Mouse (Mus musculus) midbrain, embryonic 11.5 days (tissue): ENCODE measurements at regions not wholly inside any gene's neighbourhood (a gene's known extent, or its start where the extent isn't known, plus 50 kb on each side); places are given as distances from the start of the nearest gene placed in this dataset.

Source experiments
- ATAC-seq: fragments of 200-750 bp; cut with Nextera tagmentation; 2 replicates; pipeline ENCODE4 v1.8.0; 2017; ENCODE audit warnings: moderate TSS enrichment, moderate library complexity; ENCODE audit not compliant: low FRiP score
- DNase-seq: peaks from one replicate; pipeline ENCODE4 v3.0.0; 2015; ENCODE audit warnings: low spot score; ENCODE audit errors: missing footprints
- H3K27ac ChIP-seq: fragments of 300-500 bp; sonication (generic); 2 replicates; pipeline ENCODE4 v1.5.1; 2014; ENCODE audit warnings: low read depth, low read length
- H3K27me3 ChIP-seq: fragments of 300-500 bp; sonication (generic); 2 replicates; pipeline ENCODE4 v1.6.1; 2014; ENCODE audit warnings: mild to moderate bottlenecking, low read length, moderate library complexity, mixed read lengths; ENCODE audit not compliant: control insufficient read depth, insufficient read depth
- H3K36me3 ChIP-seq: fragments of 300-500 bp; sonication (generic); 2 replicates; pipeline ENCODE4 v1.6.1; 2014; ENCODE audit warnings: mild to moderate bottlenecking, low read length, moderate library complexity, mixed read lengths; ENCODE audit not compliant: control insufficient read depth, insufficient read depth
- H3K4me1 ChIP-seq: fragments of 300-500 bp; sonication (generic); 2 replicates; pipeline ENCODE4 v1.6.1; 2014; ENCODE audit warnings: low read length; ENCODE audit not compliant: control insufficient read depth, insufficient read depth
- H3K4me2 ChIP-seq: fragments of 300-500 bp; sonication (generic); 2 replicates; pipeline ENCODE4 v1.6.1; 2014; ENCODE audit warnings: mild to moderate bottlenecking, moderate library complexity
- H3K4me3 ChIP-seq: fragments of 300-500 bp; sonication (generic); 2 replicates; pipeline ENCODE4 v1.5.1; 2014; ENCODE audit warnings: low read depth, low read length
- H3K9ac ChIP-seq: fragments of 300-500 bp; sonication (generic); 2 replicates; pipeline ENCODE4 v1.6.1; 2014; ENCODE audit warnings: low read length
- H3K9me3 ChIP-seq: fragments of 300-500 bp; sonication (generic); 2 replicates; pipeline ENCODE4 v1.6.1; 2016; ENCODE audit warnings: low read length; ENCODE audit not compliant: control insufficient read depth
- WGBS: fragments of 180-500 bp; shearing (Covaris S2); extraction: QIAGEN DNeasy Blood & Tissue Kit; methylation state at CpG from one replicate; pipeline ENCODE4 v1.1.7; 2014; 5-methylcytosine and 5-hydroxymethylcytosine counted together

- H3K9me3 ChIP-seq, result no peaks in the 10 kb centered on the region
Measured at GRCm38 (mm10) chr6:140984249-140984648, 255.2 kb downstream of the Gm11077 start.

GRCm38 (mm10) chr6:140993643-140994580 is 255.2 kb upstream of the Pde3a start:
- WGBS, result 72% methylated on average over 13 of the region's 13 CpGs
- no peak overlapping the region for H3K27ac ChIP-seq
- ATAC-seq, result peak; percentile 33

More at GRCm38 (mm10) chr6:140984249-140984648, 255.2 kb downstream of the Gm11077 start:
- Histone ChIP-seq H3K27ac (no peak overlapping the region), H3K4me3 (no peak overlapping the region), H3K36me3 (no peaks in the 10 kb centered on the region), H3K9ac (no peak overlapping the region), H3K27me3 (no peaks in the 10 kb centered on the region), H3K4me1 (no peaks in the 10 kb centered on the region), H3K4me2 (no peak overlapping the region)
- ATAC-seq, result no peak
- 93% methylated on average over 7 of the region's 7 CpGs for WGBS
- no peak for DNase-seq

GRCm38 (mm10) chr6:140995340-140996135 is 253.5 kb upstream of the Pde3a start:
- peak; percentile 93 for DNase-seq
- WGBS, result 39% methylated on average over 14 of the region's 14 CpGs
- Histone ChIP-seq H3K4me3 (no peak overlapping the region), H3K9me3 (peaks cover 6% of the 10 kb centered on the region; the same call in 1 of the 2 replicates), H3K4me2 (no peak overlapping the region), H3K4me1 (peaks cover 4% of the 10 kb centered on the region; the same call in 1 of the 2 replicates), H3K27me3 (no peaks in the 10 kb centered on the region), H3K9ac (no peak overlapping the region), H3K36me3 (no peaks in the 10 kb centered on the region), H3K27ac (no peak overlapping the region)
- peak; percentile 85 for ATAC-seq

More at GRCm38 (mm10) chr6:140993643-140994580, 255.2 kb upstream of the Pde3a start:
- H3K9ac ChIP-seq, result no peak overlapping the region
- peak; percentile 87 for DNase-seq
- H3K27me3 ChIP-seq, result no peaks in the 10 kb centered on the region
- H3K4me2 ChIP-seq, result no peak overlapping the region
- no peak overlapping the region for H3K4me3 ChIP-seq
- H3K9me3 ChIP-seq, result peaks cover 6% of the 10 kb centered on the region; the same call in 1 of the 2 replicates
- H3K36me3 ChIP-seq, result no peaks in the 10 kb centered on the region
- H3K4me1 ChIP-seq, result peaks cover 4% of the 10 kb centered on the region; the same call in 1 of the 2 replicates

- DNase-seq (no peak), ATAC-seq (no peak)
- H3K4me2 ChIP-seq, result no peak overlapping the region
- H3K9me3 ChIP-seq, result peaks cover 6% of the 10 kb centered on the region; the same call in 1 of the 2 replicates
- no peak overlapping the region for H3K9ac ChIP-seq
- no peak overlapping the region for H3K4me3 ChIP-seq
- no peak overlapping the region for H3K27ac ChIP-seq
- no peaks in the 10 kb centered on the region for H3K27me3 ChIP-seq
- H3K4me1 ChIP-seq, result peaks cover 4% of the 10 kb centered on the region; the same call in 1 of the 2 replicates
- 87% methylated on average over 7 of the region's 7 CpGs for WGBS
- no peaks in the 10 kb centered on the region for H3K36me3 ChIP-seq
Measured at GRCm38 (mm10) chr6:140998069-140998468, 251.0 kb upstream of the Pde3a start.

- Histone ChIP-seq H3K9me3 (peaks cover 6% of the 10 kb centered on the region; the same call in 1 of the 2 replicates), H3K27ac (no peak overlapping the region), H3K27me3 (no peaks in the 10 kb centered on the region), H3K36me3 (no peaks in the 10 kb centered on the region), H3K4me3 (no peak overlapping the region), H3K4me2 (no peak overlapping the region), H3K9ac (no peak overlapping the region), H3K4me1 (no peaks in the 10 kb centered on the region)
- 71% methylated on average over 2 of the region's 2 CpGs for WGBS
- DNase-seq, result peak; percentile 28
- no peak for ATAC-seq
Measured at GRCm38 (mm10) chr6:141000552-141000951, 248.5 kb upstream of the Pde3a start.

- no peak for DNase-seq
- ATAC-seq, result no peak
- Histone ChIP-seq H3K27ac (no peak overlapping the region), H3K36me3 (no peaks in the 10 kb centered on the region), H3K4me3 (no peak overlapping the region), H3K27me3 (no peaks in the 10 kb centered on the region), H3K4me1 (no peaks in the 10 kb centered on the region), H3K4me2 (no peak overlapping the region), H3K9me3 (peaks cover 6% of the 10 kb centered on the region; the same call in 1 of the 2 replicates), H3K9ac (no peak overlapping the region)
- WGBS, result 84% methylated on average over 3 of the region's 3 CpGs
Measured at GRCm38 (mm10) chr6:141001306-141001705, 247.8 kb upstream of the Pde3a start.

GRCm38 (mm10) chr6:141015055-141015681 is 233.9 kb upstream of the Pde3a start:
- Histone ChIP-seq H3K9me3 (no peaks in the 10 kb centered on the region; the same call in 1 of the 2 replicates), H3K27me3 (no peaks in the 10 kb centered on the region), H3K9ac (no peak overlapping the region), H3K4me2 (no peak overlapping the region), H3K27ac (no peak overlapping the region), H3K36me3 (no peaks in the 10 kb centered on the region), H3K4me1 (no peaks in the 10 kb centered on the region), H3K4me3 (no peak overlapping the region)
- WGBS, result 92% methylated on average over 11 of the region's 11 CpGs
- DNase-seq, result peak; percentile 26
- ATAC-seq, result no peak

GRCm38 (mm10) chr6:141023501-141023900 is 225.6 kb upstream of the Pde3a start:
- WGBS, result 85% methylated on average over 4 of the region's 4 CpGs
- Histone ChIP-seq H3K27me3 (no peaks in the 10 kb centered on the region), H3K36me3 (no peaks in the 10 kb centered on the region), H3K9me3 (no peaks in the 10 kb centered on the region), H3K9ac (no peak overlapping the region), H3K4me2 (no peak overlapping the region), H3K4me1 (no peaks in the 10 kb centered on the region), H3K27ac (no peak overlapping the region), H3K4me3 (no peak overlapping the region)
- DNase-seq (no peak), ATAC-seq (no peak)
